Mouse (Mus musculus) liver, embryonic 14.5 days (tissue): ENCODE measurements around the gene Frmd4a. TPM values are rescaled to one million over a fixed set of nuclear protein-coding genes. Genes with fewer than 3 reads are reported as not detected.

ENCODE experiments used
- ATAC-seq: fragments of 200-750 bp; cut with Nextera tagmentation; 2 replicates; pipeline ENCODE4 v1.8.0; 2017; ENCODE audit warnings: moderate number of reproducible peaks, mild to moderate bottlenecking, moderate library complexity; ENCODE audit not compliant: insufficient read depth
- DNase-seq, 3 experiments: peaks; one replicate each; pipeline ENCODE4 v3.0.0-alpha.2; 2012 to 2013; ENCODE audit warnings: low read depth in 3 of 3, low spot score in 3 of 3
- H3K27ac ChIP-seq: fragments of 300-500 bp; sonication (generic); 2 replicates; pipeline ENCODE4 v1.5.1; 2014; ENCODE audit warnings: moderate library complexity, mild to moderate bottlenecking, control low read depth, inconsistent platforms
- H3K27me3 ChIP-seq: fragments of 300-500 bp; sonication (generic); 2 replicates; pipeline ENCODE4 v1.6.1; 2014; ENCODE audit warnings: mild to moderate bottlenecking, low read length, moderate library complexity; ENCODE audit not compliant: control insufficient read depth, insufficient read depth
- H3K36me3 ChIP-seq: fragments of 300-500 bp; sonication (generic); replicated peaks from 2 replicates; pipeline ENCODE4 v1.6.1; 2014; ENCODE audit warnings: low read depth; ENCODE audit not compliant: control insufficient read depth, insufficient read depth
- H3K4me1 ChIP-seq, 2 experiments: fragments of 200-500 bp in 1 of 2; fragments of 300-500 bp in 1 of 2; sonication (generic) in 1 of 2; replicated peaks; 2 replicates each; pipeline ENCODE4 v1.6.1; 2012 to 2014; ENCODE audit warnings: antibody characterized with exemption in 1 of 2, inconsistent platforms in 1 of 2, low read length in 1 of 2; ENCODE audit not compliant: control insufficient read depth in 2 of 2, insufficient read depth in 2 of 2
- H3K4me2 ChIP-seq: fragments of 300-500 bp; sonication (generic); 2 replicates; pipeline ENCODE4 v1.6.1; 2014; ENCODE audit warnings: low read depth, mild to moderate bottlenecking, control low read depth, moderate library complexity
- H3K4me3 ChIP-seq, 2 experiments: fragments of 200-500 bp in 1 of 2; fragments of 300-500 bp in 1 of 2; sonication (generic) in 1 of 2; 2 replicates each; pipeline ENCODE4 v1.5.1; 2012 to 2014; ENCODE audit warnings: low read depth in 2 of 2, low read length in 2 of 2, mild to moderate bottlenecking in 2 of 2, control low read depth in 1 of 2, inconsistent platforms in 1 of 2, moderate library complexity in 1 of 2; ENCODE audit not compliant: insufficient read depth in 1 of 2
- H3K9ac ChIP-seq: fragments of 300-500 bp; sonication (generic); replicated peaks from 2 replicates; pipeline ENCODE4 v1.6.1; 2014; ENCODE audit warnings: mild to moderate bottlenecking, control low read depth, moderate library complexity
- H3K9me3 ChIP-seq: fragments of 300-500 bp; sonication (generic); 2 replicates; pipeline ENCODE4 v1.6.1; 2016; ENCODE audit warnings: low read length, mixed read lengths; ENCODE audit not compliant: control insufficient read depth
- CTCF ChIP-seq: IDR thresholded peaks from 2 replicates; pipeline ENCODE4 v1.5.1; 2016; ENCODE audit warnings: antibody characterized with exemption, low read depth, control low read depth
- EP300 ChIP-seq: IDR thresholded peaks from 2 replicates; pipeline ENCODE4 v1.6.1; 2016; ENCODE audit warnings: antibody characterized with exemption, low read depth
- WGBS: fragments of 180-500 bp; shearing (Covaris S2); extraction: QIAGEN DNeasy Blood & Tissue Kit; methylation state at CpG from one replicate; pipeline ENCODE4 v1.1.7; 2014; ENCODE audit not compliant: insufficient replicate concordance; 5-methylcytosine and 5-hydroxymethylcytosine counted together
- polyA plus RNA-seq, 2 experiments: library from polyadenylated mRNA; depleted of rRNA in 1 of 2; stranded (reverse) in 1 of 2; unstranded in 1 of 2; fragments of >200 nt; fragmentation: Nextera tagmentation in 1 of 2; extraction: Ambion mirVana in 1 of 2; gene quantifications; 2 replicates each; pipeline versions ENCODE4 v1.2.1 to v1.2.3; 2012 to 2014

Frmd4a gene
- polyA plus RNA-seq, 2 experiments = 11.0 to 11.2 TPM

GRCm38 (mm10) chr2:4380926-4381325, 363.4 kb downstream of the Frmd4a start:
- no peak overlapping the region for H3K4me2 ChIP-seq
- H3K27ac ChIP-seq = no peak overlapping the region
- no peak for TF ChIP-seq EP300
- no peak for TF ChIP-seq CTCF
- DNase-seq (no peak), ATAC-seq (no peak)
- no peaks in the 10 kb centered on the region for H3K27me3 ChIP-seq
- H3K9me3 ChIP-seq = no peaks in the 10 kb centered on the region
- no peaks in the 10 kb centered on the region for H3K36me3 ChIP-seq
- H3K9ac ChIP-seq = no peak overlapping the region
- no peaks in the 10 kb centered on the region for H3K4me1 ChIP-seq
- no peak overlapping the region for H3K4me3 ChIP-seq
- WGBS = 56% methylated on average over 5 of the region's 5 CpGs

GRCm38 (mm10) chr2:4386468-4386867, 369.0 kb downstream of the Frmd4a start:
- ATAC-seq (no peak), DNase-seq (no peak)
- Histone ChIP-seq H3K4me2 (no peak overlapping the region), H3K4me3 (no peak overlapping the region), H3K27me3 (no peaks in the 10 kb centered on the region), H3K9ac (no peak overlapping the region), H3K9me3 (no peaks in the 10 kb centered on the region), H3K27ac (no peak overlapping the region), H3K36me3 (no peaks in the 10 kb centered on the region), H3K4me1 (no peaks in the 10 kb centered on the region; a peak in 1 of 4 replicates)
- TF ChIP-seq CTCF (no peak), EP300 (no peak)
- 53% methylated on average over 6 of the region's 6 CpGs for whole genome bisulfite sequencing

GRCm38 (mm10) chr2:4389330-4389729, 371.8 kb downstream of the Frmd4a start:
- DNase-seq (no peak), ATAC-seq (no peak)
- H3K4me3 ChIP-seq = 0 out of 4 replicates have a peak overlapping the region, but pooled peaks of 1 of the 2 experiments have one; percentile 9
- H3K4me2 ChIP-seq = peak overlapping the region; percentile 32; the same call in 1 of the 2 replicates
- no peaks in the 10 kb centered on the region for H3K9me3 ChIP-seq
- no peak overlapping the region for H3K9ac ChIP-seq
- WGBS = 23% methylated on average over 6 of the region's 6 CpGs
- H3K27me3 ChIP-seq = no peaks in the 10 kb centered on the region
- H3K27ac ChIP-seq = no peak overlapping the region
- TF ChIP-seq EP300 (no peak), CTCF (no peak)
- H3K36me3 ChIP-seq = no peaks in the 10 kb centered on the region
- no peaks in the 10 kb centered on the region; a peak in 1 of 4 replicates for H3K4me1 ChIP-seq

- H3K27me3 ChIP-seq = no peaks in the 10 kb centered on the region
- WGBS = 35% methylated on average over 4 of the region's 4 CpGs
- H3K9me3 ChIP-seq = no peaks in the 10 kb centered on the region
- H3K4me1 ChIP-seq = no peaks in the 10 kb centered on the region; a peak in 1 of 4 replicates
- no peaks in the 10 kb centered on the region for H3K36me3 ChIP-seq
- H3K4me3 ChIP-seq = no peak overlapping the region
- DNase-seq (no peak), ATAC-seq (no peak)
- H3K4me2 ChIP-seq = no peak overlapping the region
- no peak for TF ChIP-seq EP300
- TF ChIP-seq CTCF = no peak
- H3K9ac ChIP-seq = no peak overlapping the region
- no peak overlapping the region for H3K27ac ChIP-seq
Measured at GRCm38 (mm10) chr2:4391091-4391490, 373.6 kb downstream of the Frmd4a start.

GRCm38 (mm10) chr2:4391678-4392085, 374.2 kb downstream of the Frmd4a start:
- H3K4me3 ChIP-seq = no peak overlapping the region
- no peak for TF ChIP-seq EP300
- TF ChIP-seq CTCF = no peak
- no peaks in the 10 kb centered on the region for H3K36me3 ChIP-seq
- no peaks in the 10 kb centered on the region for H3K9me3 ChIP-seq
- no peak overlapping the region for H3K9ac ChIP-seq
- no peak for ATAC-seq
- H3K4me1 ChIP-seq = no peaks in the 10 kb centered on the region; a peak in 1 of 4 replicates
- H3K4me2 ChIP-seq = no peak overlapping the region
- 24% methylated on average over 7 of the region's 7 CpGs for WGBS
- no peak overlapping the region for H3K27ac ChIP-seq
- no peaks in the 10 kb centered on the region for H3K27me3 ChIP-seq
- DNase-seq = no peak
